23 mouse cellular contexts compared by ENCODE assay signal in the genomic region with DNA sequence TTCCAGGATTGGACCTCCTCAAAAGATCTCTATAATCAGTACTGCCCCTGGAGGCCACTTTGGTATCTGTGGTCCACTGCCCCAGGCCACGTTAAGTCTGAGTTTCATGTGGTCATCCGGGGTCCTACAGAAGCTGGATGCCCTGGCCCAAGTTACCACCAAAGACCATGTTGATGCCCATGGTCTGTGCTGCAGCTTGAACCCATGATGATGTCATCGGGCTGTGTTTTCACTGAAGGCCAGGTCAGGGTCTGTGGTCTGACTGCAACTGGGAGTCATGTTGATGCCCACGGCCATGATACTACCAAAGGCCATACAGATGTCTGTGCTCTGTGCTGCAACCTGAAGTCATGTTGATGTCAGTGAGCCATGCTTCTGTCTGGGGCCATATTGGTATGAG.
DNase-seq lines count a peak whose midpoint lies in the region; ATAC-seq lines count a peak whose summit lies in the region.
"Had no signal": no experiment of that assay in that cellular context is flagged by ENCODE, and none has a peak within 500 bp of the region (broad histone marks: within the 10 kb centered on the region; RNA-seq: fewer than 3 reads in every experiment).

No protein-coding gene starts in this region.

- DNase-seq in heart, adult 11 months: peak; percentile 83
- DNase-seq in heart, postnatal 10 days: no peak
- no peak for DNase-seq in midbrain, embryonic 14.5 days
- no peak for DNase-seq in embryo, embryonic 9.5 days (ENCODE audit: extremely low spot score)
- DNase-seq: adrenal gland, adult 2 months; adrenal gland, postnatal 25 days; cerebellum, adult 11-12 months; cerebellum, adult 8-10 months; cerebellum, postnatal 10 days; cerebellum, postnatal 36 days; embryo, embryonic 11 days; gastrocnemius, postnatal 25 days; heart, adult 2 months had no signal

- no peaks in the 10 kb centered on the region for H3K4me1 ChIP-seq in midbrain, embryonic 14.5 days (ENCODE audit: control insufficient read depth, insufficient read depth, low read length)
- no peaks in the 10 kb centered on the region for H3K4me1 ChIP-seq in midbrain, embryonic 16.5 days (ENCODE audit: control insufficient read depth, insufficient read depth, low read length)
- H3K4me1 ChIP-seq: embryonic facial prominence, embryonic 12.5 days; forebrain, embryonic 10.5 days; heart, embryonic 10.5 days; hindbrain, embryonic 12.5 days; hindbrain, embryonic 15.5 days had no signal

- WGBS in midbrain, embryonic 14.5 days: 96% methylated on average over 4 of the region's 4 CpGs
- WGBS in midbrain, embryonic 16.5 days: 92% methylated on average over 4 of the region's 4 CpGs

- peak; percentile 38; the same call in 1 of the 2 replicates for ATAC-seq in midbrain, embryonic 14.5 days (ENCODE audit: low FRiP score, low TSS enrichment)
- no peak for ATAC-seq in midbrain, embryonic 16.5 days
- 0 out of 2 replicates have a peak, but pooled peaks have one; percentile 6 for ATAC-seq in neutrophil, adult 5-6 weeks (ENCODE audit: extremely low read depth, insufficient number of reproducible peaks, low FRiP score, poor library complexity, severe bottlenecking)
- ATAC-seq: CD4-positive, CD25-positive, alpha-beta regulatory T cell, adult 4 months; forebrain, embryonic 14.5 days had no signal

- intact Hi-C loops in heart, postnatal 10 days (cut with DNase I): no loop called here

- H3K4me2 ChIP-seq in midbrain, embryonic 14.5 days (ENCODE audit: low read length): no peak overlapping the region
- no peak overlapping the region for H3K4me2 ChIP-seq in midbrain, embryonic 16.5 days (ENCODE audit: low read length)
- H3K4me2 ChIP-seq: embryonic facial prominence, embryonic 12.5 days; heart, embryonic 13.5 days; hindbrain, embryonic 12.5 days; hindbrain, embryonic 15.5 days had no signal

- H3K9me3 ChIP-seq in midbrain, embryonic 14.5 days (ENCODE audit: control insufficient read depth, low read length): no peaks in the 10 kb centered on the region
- H3K9me3 ChIP-seq in midbrain, embryonic 16.5 days (replicated peaks; ENCODE audit: control insufficient read depth, low read length, poor library complexity, severe bottlenecking): no peaks in the 10 kb centered on the region
- H3K9me3 ChIP-seq: embryonic facial prominence, embryonic 12.5 days; forebrain, embryonic 10.5 days; heart, embryonic 10.5 days; heart, embryonic 13.5 days; hindbrain, embryonic 12.5 days; hindbrain, embryonic 15.5 days had no signal

- no peak overlapping the region for H3K4me3 ChIP-seq in midbrain, embryonic 14.5 days (replicated peaks; ENCODE audit: low read depth, low read length)
- no peak overlapping the region for H3K4me3 ChIP-seq in midbrain, embryonic 16.5 days (ENCODE audit: low read depth, low read length)
- H3K4me3 ChIP-seq: embryonic facial prominence, embryonic 12.5 days; forebrain, embryonic 10.5 days; heart, adult 2 months; heart, embryonic 10.5 days; heart, embryonic 13.5 days; hindbrain, embryonic 12.5 days; hindbrain, embryonic 15.5 days had no signal

- H3K27me3 ChIP-seq in midbrain, embryonic 14.5 days (ENCODE audit: control insufficient read depth, insufficient read depth, low read length): no peaks in the 10 kb centered on the region
- H3K27me3 ChIP-seq in midbrain, embryonic 16.5 days (ENCODE audit: control insufficient read depth, insufficient read depth, low read depth, low read length): no peaks in the 10 kb centered on the region
- H3K27me3 ChIP-seq: embryonic facial prominence, embryonic 12.5 days; heart, embryonic 13.5 days; hindbrain, embryonic 12.5 days; hindbrain, embryonic 15.5 days had no signal

- H3K27ac ChIP-seq in midbrain, embryonic 14.5 days (replicated peaks; ENCODE audit: low read depth, low read length): no peak overlapping the region
- no peak overlapping the region for H3K27ac ChIP-seq in midbrain, embryonic 16.5 days (ENCODE audit: low read length)
- H3K27ac ChIP-seq: embryonic facial prominence, embryonic 12.5 days; forebrain, embryonic 10.5 days; heart, adult 2 months; heart, embryonic 10.5 days; heart, embryonic 13.5 days; hindbrain, embryonic 12.5 days; hindbrain, embryonic 15.5 days had no signal

- no peaks in the 10 kb centered on the region for H3K36me3 ChIP-seq in midbrain, embryonic 14.5 days (ENCODE audit: control insufficient read depth, insufficient read depth, low read length)
- H3K36me3 ChIP-seq in midbrain, embryonic 16.5 days (ENCODE audit: control insufficient read depth, insufficient read depth, low read length): no peaks in the 10 kb centered on the region
- H3K36me3 ChIP-seq: embryonic facial prominence, embryonic 12.5 days; forebrain, embryonic 10.5 days; heart, embryonic 10.5 days; heart, embryonic 13.5 days; hindbrain, embryonic 12.5 days; hindbrain, embryonic 15.5 days had no signal

- H3K9ac ChIP-seq in midbrain, embryonic 14.5 days (replicated peaks; ENCODE audit: low read length): no peak overlapping the region
- no peak overlapping the region for H3K9ac ChIP-seq in midbrain, embryonic 16.5 days (ENCODE audit: low read depth, low read length)
- H3K9ac ChIP-seq: embryonic facial prominence, embryonic 12.5 days; heart, embryonic 13.5 days; hindbrain, embryonic 12.5 days; hindbrain, embryonic 15.5 days had no signal
